Mouse (Mus musculus) heart, postnatal 4 days (tissue): ENCODE data around the gene Gas1. TPM values are rescaled to one million over a fixed set of nuclear protein-coding genes. Genes with fewer than 3 reads are reported as not detected.
A peak's percentile ranks its signal among the peaks of the same experiment; 100 is the strongest.

Experiments
- DNase-seq: peaks from one replicate; pipeline ENCODE4 v3.0.0; 2021
- total RNA-seq, 2 experiments: library from RNA; stranded (reverse); gene quantifications; 2 replicates each; pipeline ENCODE4 v1.2.3; 2021

The Gas1 gene
- total RNA-seq, 2 experiments from 2014 or later, result 53.5 to 56.8 TPM

DNA sequence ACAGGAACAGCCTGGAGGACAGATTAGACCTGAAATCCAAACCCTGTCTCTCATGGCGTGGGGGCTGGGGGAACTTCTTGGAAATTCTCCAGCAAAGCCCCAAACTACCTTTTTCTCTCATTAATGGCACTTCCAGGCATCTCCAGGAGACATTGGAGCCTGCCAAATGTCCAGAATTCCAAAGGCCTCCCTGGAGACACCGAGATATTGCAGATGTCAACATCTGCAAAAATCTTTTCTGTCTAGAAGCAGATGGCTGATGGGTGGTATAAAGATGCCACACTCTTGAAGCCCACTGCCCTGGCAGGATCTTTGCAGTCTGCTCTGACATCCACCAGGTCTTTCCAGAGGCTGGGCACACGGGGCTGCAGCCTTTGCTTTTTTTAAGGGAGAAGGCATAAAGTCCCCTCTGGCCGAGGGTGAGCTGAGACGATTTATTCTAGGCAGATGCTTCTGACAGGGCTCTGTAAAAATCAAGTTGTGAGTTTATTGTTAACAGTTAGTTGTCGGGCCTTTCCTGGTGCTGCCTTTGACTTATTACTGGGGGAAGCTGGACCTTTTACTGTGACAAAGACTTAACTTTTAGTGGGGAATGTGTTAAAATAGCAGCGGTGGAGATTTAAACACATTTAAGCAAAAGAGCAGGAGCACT lies 4.7 kb downstream of the Gas1 start:
- peak; percentile 37 for DNase-seq

DNA sequence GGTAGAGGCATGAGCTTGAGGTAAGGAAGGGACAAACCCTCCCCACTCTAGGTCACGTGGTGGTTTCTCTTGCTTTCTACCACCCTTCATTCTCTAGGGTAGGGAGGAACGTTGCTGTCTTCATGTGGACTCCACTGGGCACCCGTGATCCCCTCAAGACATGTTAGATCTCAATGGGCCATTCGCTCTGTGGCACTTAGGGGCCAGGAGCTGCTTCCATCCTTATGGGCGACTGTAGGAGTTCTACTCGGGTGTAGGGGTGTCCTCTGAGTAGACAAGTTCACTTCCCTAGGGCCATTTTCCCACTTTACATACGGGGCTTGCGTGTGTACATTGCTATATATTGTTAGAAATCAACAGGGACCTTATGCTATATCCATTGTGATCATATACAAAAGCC lies 5.4 kb downstream of the Gas1 start:
- no peak for DNase-seq

DNA sequence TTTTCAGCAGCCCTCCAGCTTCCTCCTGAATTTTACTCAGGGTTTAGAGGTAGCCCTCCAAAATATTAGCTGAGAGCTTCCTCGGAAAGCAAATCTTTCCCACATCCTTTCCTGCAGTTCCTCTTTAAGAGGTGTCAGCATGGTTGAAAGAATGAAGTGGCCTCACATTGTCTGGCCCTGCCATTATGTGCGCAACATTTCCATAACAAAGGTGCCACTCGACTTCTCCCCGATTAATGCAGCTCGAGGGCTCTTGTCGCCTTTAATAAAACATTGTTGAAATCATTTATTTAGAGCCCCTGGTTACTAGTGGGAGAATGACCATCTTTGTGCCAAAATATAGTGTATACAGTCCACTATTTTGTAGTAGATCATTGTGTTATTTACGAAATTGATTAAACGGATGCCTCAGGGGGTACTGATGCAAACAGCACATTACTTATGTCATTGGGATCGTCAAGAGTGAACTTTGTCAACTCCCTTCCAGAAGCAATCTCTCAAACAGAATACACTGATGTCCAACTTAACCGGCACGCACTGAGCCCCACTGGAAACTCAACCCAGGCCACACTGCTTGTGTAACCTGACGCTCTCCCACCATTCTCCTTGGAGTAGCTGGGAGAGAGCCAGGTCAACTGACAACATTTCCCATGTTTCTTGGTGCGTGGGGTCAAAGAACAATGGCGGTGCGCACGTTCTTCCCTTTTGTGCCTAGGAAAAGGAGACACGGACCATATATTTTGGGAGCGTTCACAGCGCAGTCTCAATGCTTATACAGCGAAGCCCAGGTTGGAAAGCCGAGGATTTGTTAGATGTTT lies 6.1 kb downstream of the Gas1 start:
- DNase-seq, result no peak

DNA sequence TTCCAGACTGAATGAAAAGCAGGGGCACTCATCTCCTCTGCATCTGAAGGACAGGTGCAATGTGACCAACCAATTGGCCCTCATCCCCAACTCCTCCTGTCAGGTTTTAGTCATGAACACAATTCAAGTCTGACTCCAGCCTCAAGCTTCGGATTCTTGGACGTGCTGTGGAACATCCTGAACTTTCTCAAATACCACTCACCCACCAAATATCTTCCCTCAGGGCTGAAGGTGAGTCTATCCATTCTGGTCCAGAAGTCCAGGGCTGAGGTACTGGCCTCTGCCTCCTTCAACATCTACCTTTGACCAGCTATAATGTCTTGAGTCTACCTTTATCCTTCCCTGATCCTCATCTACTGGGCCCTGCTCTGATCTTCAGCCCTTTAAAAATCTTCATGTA lies 8.1 kb downstream of the Gas1 start:
- DNase-seq, result no peak

DNA sequence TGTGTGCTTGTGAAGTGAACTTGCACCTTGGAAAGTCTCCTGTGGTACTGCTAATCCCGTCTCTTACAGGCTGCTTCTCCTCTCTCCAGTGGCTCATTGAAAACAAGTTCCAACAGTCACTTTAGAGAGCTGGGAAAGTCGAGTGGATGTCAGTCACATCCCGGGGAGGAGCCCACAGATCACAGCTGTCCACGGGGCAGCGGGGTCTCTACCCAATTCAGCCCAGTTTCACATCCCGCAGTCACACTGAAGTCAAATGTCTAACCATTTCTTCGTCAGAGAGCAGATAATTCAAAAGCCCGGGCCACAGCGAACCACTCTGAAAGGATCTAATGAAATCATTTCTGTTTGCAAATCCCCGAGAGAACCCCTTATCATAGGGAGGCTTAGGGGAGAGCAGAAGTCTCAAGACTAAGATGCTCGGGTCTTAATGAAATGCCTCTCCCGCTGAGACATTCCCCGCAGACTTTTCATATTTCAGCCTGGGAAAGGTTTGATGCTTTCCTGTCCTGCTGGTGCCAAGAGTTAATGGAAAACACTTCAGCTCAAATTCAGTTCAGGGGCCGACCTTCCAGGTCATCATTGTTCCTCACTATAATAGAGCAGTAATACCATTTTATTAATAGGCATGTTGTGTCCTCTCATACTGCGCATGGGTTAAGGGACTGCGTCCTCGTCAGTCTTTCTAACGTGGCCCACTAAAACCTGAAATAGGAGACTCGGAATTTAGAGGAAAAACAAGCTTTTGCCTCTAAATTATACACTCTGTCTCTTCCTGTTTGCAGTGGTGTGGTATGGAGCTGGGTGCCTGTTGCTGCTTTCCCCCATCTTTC lies 20.7 kb downstream of the Gas1 start:
- DNase-seq, result no peak

DNA sequence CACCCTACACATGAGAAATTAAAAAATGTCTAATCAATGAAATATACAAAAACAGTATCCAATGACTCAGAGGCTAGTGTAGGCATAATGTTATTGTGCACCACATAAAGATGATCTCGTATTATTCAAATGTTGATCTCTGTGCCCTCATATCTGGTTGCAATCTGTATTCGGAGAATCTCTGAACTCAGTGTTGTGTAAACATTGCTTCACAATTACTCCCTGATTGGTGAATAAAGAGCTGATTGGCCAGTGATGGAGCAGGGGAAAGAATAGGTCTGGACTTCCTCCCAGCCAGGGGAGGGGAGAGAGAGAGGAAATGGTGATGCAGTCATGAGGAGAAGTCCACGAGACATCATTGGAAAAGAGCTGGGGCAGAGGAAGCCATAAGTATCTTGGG lies 23.0 kb downstream of the Gas1 start:
- no peak for DNase-seq

DNA sequence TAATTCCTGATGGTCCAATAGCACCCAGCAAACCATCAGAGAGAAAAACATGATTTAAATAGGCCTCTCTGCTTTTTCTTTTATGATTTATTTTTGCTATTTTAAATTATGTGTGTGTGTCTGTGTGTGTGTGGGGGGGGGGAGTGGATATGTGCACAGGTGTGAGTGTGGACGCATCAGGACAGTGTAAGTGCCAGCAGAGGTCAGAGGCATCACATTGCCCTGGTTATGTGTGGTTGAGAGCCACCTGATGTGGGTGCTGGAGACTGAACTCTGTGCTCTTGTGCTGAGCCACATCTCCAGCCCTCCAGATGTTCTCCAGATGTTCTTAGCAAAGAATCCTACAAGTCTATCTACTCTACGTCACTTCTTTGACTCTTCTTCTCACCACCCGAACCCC lies 28.9 kb downstream of the Gas1 start:
- no peak for DNase-seq

DNA sequence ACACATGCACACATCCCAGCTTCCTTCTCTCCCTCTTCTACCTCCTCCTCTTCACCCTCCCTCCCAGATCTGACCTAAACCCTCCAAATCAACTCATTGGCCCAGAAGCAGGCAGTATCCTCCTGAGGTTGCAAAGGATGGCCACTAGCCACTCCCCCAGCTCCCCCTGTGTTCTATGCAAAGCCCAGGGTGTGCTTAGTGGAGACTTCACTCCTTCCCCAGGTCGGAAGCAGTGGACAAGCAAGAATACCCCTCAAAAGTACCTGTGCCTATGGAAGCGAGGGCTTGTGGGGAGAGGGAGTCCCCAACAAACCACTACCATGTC lies 29.3 kb downstream of the Gas1 start:
- no peak for DNase-seq

DNA sequence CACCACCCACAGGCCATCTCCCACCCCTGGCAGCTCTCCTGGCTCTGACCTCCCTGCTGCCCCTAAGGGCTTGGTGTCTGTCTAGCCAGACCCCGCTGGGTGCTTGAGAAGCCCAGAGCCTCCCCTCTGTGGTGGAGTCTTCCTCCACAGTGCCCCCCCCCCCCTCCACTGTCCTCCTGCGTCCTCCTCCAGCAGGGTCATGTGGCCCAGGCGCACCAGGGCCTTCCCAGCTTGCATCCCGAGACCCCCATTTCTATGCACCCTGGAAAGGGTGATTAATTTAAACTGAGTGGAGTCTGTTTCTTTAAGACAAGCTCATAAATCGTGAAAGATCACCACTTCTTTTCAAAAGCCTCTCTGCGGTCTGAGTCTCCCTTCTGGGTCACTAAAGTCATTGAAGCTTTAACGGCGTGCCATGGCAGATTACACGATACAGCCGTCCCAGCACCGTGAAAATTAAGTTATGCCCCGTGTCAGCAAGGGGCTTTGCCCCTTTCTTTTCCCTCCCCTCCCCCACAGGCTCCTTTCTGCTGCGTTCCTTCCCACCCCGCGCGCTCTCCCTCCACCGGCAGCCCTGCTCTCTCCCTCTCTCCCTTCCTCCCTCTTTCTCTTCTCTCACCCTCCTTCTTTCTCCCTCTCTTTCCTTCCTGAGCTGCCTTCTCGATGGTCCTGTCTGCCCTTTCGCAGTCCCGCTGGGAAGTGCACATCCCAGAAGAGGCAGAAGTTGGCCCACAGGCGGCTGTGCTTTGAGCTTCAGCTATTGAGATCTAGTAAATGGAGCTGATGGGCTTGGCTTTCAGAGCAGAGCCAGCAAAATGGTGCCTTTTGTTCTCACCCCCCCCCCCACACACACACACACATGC lies 29.9 kb downstream of the Gas1 start:
- peak; percentile 32 for DNase-seq

DNA sequence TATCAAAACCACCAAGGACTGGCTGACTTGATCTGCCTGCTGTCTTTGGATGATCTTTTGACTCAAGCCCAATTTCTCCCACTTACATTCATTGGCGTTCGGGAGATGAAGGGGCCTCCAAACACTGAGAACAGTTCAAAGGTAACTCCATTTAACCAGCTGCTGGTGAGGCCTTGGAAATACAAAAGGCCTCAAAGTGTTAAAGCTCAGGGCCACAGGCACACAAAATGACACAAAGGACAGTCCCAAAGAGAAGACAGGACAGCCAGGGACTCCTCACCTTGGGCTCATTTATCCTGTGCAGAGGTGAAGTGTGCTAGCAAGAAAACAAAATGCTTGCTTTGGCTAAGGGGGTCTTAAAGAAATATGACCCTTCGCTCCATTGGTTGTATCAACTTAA lies 30.9 kb downstream of the Gas1 start:
- DNase-seq, result no peak

DNA sequence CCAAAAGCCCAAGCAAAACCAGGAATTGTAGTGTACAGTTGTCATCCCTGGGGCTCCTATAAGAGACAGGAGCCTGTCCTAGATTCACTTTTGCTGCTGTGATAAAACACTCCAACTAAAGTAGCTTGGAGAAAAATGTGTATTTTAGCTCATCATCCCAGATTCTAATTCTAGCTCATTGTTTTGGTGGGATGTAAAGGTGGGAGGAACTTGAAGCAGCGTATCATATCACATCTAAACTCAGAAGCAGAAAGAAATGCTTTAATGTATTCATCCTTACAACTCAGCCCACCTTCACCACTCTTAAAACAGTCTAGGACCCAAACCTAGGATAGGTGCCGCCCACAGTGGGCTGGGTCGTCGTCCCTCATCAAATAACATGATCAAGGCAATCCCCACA lies 40.2 kb downstream of the Gas1 start:
- no peak for DNase-seq

DNA sequence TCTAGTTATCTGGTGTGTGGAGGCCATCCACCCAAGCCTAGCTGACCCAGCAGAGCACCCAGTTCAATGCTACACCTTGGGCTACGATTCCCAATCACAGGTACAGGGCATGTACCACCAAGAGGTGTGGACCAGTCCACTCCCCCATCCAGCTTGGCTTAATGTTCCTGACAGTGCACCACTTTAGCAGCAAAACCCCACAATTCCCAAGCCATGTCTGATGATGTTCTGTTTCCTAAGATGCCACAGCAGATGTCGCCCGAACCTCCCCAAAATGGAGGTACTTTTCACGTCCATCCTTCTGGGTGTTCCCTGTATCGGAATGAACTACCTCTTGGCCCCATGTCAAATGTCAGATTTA lies 42.7 kb downstream of the Gas1 start:
- no peak for DNase-seq

DNA sequence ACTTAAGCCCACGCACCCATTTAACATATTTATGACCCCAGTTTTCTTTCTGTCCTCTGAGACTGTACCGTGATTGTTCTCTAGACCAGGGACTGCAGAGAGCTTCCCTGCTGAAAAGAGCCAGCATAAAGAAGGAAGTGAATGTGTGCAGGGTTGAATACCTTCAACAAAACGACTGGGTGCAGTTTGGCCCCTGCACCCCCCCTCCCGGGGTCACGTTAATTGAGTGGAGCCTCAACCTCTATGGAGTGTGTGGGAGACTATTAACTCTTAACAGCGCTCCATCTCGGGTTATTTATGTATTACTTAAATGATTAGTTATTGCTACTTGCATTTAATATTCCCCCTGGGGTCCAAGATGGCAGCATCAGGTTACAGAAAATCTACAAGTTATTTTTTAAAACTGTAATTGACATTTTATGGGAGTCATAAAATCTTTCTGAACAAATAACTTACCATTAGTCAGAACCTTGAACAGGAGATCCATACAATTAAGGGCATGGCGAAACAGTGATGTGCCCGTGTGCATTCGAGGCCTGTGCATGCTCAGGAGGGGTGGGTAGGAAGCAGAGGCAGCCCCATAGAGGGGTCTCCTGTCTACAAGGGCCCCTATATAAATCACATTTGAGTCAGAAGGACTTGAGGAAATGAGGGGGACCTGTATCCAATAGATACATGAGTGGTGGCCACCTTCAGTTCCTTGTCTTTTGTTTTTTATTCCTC lies 43.3 kb downstream of the Gas1 start:
- DNase-seq, result no peak

DNA sequence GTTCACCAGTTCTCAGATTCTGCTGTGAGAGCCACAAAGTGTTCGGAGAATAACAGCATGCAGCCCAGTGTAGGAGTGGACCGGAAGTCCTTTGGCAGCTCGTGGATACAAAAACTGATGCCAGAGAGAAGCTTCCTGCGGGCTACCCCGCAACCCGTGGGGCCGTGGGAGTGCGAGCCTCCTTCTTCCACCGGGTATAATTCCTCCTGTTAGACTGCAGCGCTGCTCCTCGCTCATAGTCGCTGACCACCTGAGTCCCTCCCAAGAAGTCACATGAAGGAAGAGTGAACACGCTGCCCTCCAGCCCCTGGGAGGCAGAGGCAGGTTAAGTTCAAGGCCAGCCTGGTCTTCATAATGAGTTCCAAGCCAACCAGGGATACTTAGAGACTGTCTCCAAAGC lies 45.4 kb downstream of the Gas1 start:
- no peak for DNase-seq

DNA sequence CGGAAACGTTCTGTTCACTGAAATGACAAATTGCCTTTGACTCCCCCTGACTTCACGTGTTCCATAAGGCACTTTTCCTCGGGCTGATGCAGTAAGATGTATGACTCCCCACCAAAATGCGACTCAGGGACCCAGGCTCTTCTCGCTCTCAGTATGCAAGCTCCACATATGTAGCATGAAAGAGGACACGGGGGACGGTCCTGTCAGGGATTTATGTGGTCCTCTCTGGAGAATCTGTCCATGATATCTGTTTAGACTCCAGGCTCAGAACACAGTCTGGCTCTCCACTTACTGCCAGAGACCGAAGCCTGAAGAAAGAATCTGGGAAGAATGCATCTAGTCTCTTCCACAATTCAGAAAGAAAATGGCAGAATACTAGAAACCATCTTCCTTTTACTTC lies 47.6 kb downstream of the Gas1 start:
- no peak for DNase-seq

DNA sequence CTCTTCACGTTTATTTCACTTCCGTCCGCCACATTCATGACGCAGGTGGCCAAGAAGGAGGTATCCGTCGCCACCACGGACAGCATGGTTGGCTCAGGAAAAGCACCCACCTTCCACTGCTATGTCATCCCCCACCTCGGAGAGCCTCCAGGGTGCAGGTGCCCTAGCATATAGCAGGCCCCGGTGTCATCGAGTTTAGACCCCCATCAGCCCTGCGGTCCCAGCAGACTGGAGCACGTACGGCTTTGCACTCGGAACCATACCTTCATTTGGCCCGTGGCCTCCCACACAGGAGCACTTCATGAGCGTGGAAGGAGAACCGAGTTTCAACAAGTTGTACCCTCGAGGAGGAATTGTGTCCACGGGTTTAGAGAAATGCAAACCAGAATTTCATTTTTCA lies 50.8 kb downstream of the Gas1 start:
- no peak for DNase-seq

DNA sequence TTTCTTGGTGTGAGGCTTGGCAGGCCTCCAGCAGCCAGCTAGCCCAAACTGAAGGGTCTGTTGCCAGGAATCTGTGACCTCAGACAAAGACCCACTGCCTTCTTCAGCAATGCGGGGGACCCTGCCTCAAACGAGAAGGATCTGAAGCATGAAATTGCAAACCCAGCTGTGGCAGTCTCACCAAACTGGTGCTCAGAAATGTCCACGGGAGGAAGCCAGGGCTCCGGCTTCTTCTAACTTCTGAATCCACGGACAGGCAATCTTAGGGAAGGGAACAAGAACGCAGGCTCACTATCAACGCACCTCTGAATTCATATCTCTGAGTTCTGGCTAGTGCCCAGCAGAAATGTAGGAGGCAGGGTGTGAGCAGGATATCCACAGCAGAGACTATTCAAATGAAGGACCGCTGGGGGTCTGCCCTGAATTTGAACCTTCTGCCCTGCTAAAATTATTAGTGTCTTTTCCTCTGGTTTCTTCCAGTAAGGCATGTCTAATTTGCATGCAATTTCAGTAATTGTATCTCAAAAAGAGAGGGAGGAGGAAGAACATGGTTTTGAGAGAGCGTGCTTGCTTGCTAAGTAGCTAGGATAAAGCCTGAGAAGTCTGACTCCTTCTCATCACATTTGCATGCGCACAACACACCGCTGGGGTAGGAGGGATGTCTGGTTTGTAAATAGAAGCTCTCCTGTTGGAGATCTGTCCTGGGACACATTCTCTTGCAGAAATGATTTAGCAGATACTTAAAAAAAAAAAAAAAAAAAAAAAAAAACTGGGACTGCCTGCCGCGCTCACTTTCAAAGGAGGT lies 51.5 kb downstream of the Gas1 start:
- DNase-seq, result no peak

DNA sequence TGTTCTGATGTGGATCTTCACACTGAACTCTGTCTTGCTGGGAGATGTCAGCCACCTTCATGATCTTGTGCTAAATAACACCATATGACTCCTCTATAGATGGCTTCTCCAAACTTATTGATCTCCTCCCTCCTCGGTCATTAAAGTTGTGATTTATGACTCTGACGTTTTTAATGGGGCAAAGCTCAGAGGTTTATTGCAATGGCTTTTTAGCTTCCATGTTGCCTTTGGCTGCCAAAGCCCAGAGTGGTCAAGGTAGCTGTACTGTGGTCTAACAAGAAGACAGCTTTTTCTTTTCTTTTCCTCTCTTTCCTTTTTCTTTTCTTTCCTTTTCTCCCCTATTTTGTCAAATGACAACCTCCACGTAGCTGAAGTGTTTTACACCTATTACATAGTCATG lies 52.1 kb downstream of the Gas1 start:
- no peak for DNase-seq

DNA sequence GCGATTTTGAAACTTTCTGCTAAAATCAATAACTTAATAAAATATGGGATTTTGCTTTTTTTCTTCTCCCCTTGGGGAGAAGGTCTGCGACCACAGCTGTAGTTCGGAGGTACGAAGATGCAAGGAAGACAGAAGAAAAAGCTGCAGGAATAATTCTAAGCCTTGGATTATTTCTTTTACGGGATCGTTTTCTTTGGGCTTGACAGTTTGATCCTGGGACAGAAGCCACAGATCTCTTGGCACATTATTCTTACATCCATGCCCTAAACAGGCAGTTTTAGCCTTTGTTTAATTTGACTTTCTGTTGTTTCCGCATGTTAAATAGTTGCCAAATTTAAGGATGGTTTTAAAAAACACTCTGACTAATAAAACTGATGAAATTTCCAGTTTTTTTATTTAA lies 52.7 kb downstream of the Gas1 start:
- no peak for DNase-seq
